Mouse (Mus musculus) heart, adult 2 months (tissue): Measurements from ENCODE around the gene Galnt5. TPM values are rescaled to one million over a fixed set of nuclear protein-coding genes. Genes with fewer than 3 reads are reported as not detected.

Experiments used
- DNase-seq, 2 experiments: peaks; one replicate each; pipeline ENCODE4 v3.0.0; 2021
- H3K27ac ChIP-seq: fragments of 200-600 bp; 2 replicates; pipeline ENCODE4 v1.8.1; 2022
- H3K27me3 ChIP-seq: fragments of 200-500 bp; 2 replicates; pipeline ENCODE4 v1.6.1; 2012; ENCODE audit warnings: mild to moderate bottlenecking, low read length, inconsistent platforms, mixed read lengths; ENCODE audit not compliant: control insufficient read depth, insufficient read depth
- H3K36me3 ChIP-seq: fragments of 200-500 bp; 2 replicates; pipeline ENCODE4 v1.6.1; 2012; ENCODE audit warnings: low read length, inconsistent platforms; ENCODE audit not compliant: control insufficient read depth, insufficient read depth
- H3K4me1 ChIP-seq: fragments of 200-500 bp; 2 replicates; pipeline ENCODE4 v1.6.1; 2011; ENCODE audit warnings: low read length; ENCODE audit not compliant: control insufficient read depth, insufficient read depth
- H3K4me3 ChIP-seq: fragments of 200-600 bp; 2 replicates; pipeline ENCODE4 v1.8.1; 2022
- H3K79me2 ChIP-seq: fragments of 200-500 bp; replicated peaks from 2 replicates; pipeline ENCODE4 v1.6.1; 2012; ENCODE audit warnings: mild to moderate bottlenecking, inconsistent platforms, low read length, moderate library complexity, mixed read lengths; ENCODE audit not compliant: control insufficient read depth, insufficient read depth
- H3K9ac ChIP-seq: fragments of 200-500 bp; 2 replicates; pipeline ENCODE4 v1.6.1; 2012; ENCODE audit warnings: low read depth, mild to moderate bottlenecking, control low read depth, inconsistent platforms, low read length, mixed read lengths
- CTCF ChIP-seq: fragments of 200-600 bp; IDR thresholded peaks from 2 replicates; pipeline ENCODE4 v1.8.1; 2022; ENCODE audit warnings: antibody characterized with exemption, mild to moderate bottlenecking, moderate library complexity
- EP300 ChIP-seq: fragments of 200-500 bp; IDR thresholded peaks from 2 replicates; pipeline ENCODE4 v1.6.1; 2011; ENCODE audit warnings: low read depth, low read length, control low read depth; ENCODE audit not compliant: insufficient read depth
- POLR2A ChIP-seq: fragments of 200-500 bp; IDR thresholded peaks from 2 replicates; pipeline ENCODE4 v1.6.1; 2011; ENCODE audit warnings: mild to moderate bottlenecking, low read depth, low read length, control low read depth; ENCODE audit not compliant: insufficient read depth
- WGBS: fragments of 180-500 bp; shearing (Covaris S2); methylation state at CpG from one replicate; pipeline ENCODE4 v1.1.7; 2018; 5-methylcytosine and 5-hydroxymethylcytosine counted together
- intact Hi-C: fragments of 180-260 bp; cut with DNase I; formaldehyde crosslinking; loops from one replicate; pipeline ENCODE4 v1.15.1; 2025
- polyA plus RNA-seq: library from polyadenylated mRNA; depleted of rRNA; stranded (reverse); fragments of >200 nt; gene quantifications from 2 replicates; pipeline ENCODE4 v1.2.3, GENCODE M21; 2012; rRNA removed
- total RNA-seq, 2 experiments: library from RNA; stranded (reverse); gene quantifications; 2 replicates each; pipeline ENCODE4 v1.2.3; 2021

The Galnt5 gene
- total and polyA plus RNA-seq, 3 experiments = 0.04 TPM; not detected in 2

GRCm38 (mm10) chr2:58094818-58095217 is 97.1 kb downstream of the Galnt5 start:
- Histone ChIP-seq H3K79me2 (no peaks in the 10 kb centered on the region), H3K9ac (no peak overlapping the region), H3K36me3 (no peaks in the 10 kb centered on the region), H3K4me1 (no peaks in the 10 kb centered on the region), H3K27ac (no peak overlapping the region), H3K27me3 (no peaks in the 10 kb centered on the region), H3K4me3 (no peak overlapping the region)
- WGBS = 74% methylated on average over 1 of the region's 1 CpGs
- intact Hi-C loops = no loop called here
- TF ChIP-seq EP300 = no peak
- no peak for TF ChIP-seq CTCF
- no peak for TF ChIP-seq POLR2A
- DNase-seq = no peak

Other genes with a start within 250 kb of the Galnt5 start
- not detected for gene Ermn, start 55.0 kb downstream of the Galnt5 start, total RNA-seq
- not detected in 2 replicates for gene Ermn, start 55.0 kb downstream of the Galnt5 start, polyA plus RNA-seq
- 1 to 10 TPM; 1.3 to 2.5 TPM for gene Cytip, start 197.6 kb downstream of the Galnt5 start, total RNA-seq
- 2.9 and 5.7 TPM in 2 replicates for gene Cytip, start 197.6 kb downstream of the Galnt5 start, polyA plus RNA-seq